Mouse (Mus musculus) hindbrain, postnatal 0 days (tissue): ENCODE data around the gene Slamf6. TPM values are rescaled to one million over a fixed set of nuclear protein-coding genes. Genes with fewer than 3 reads are reported as not detected.

ENCODE experiments used
- ATAC-seq: fragments of 200-750 bp; cut with Nextera tagmentation; 2 replicates; pipeline ENCODE4 v1.8.0; 2017; ENCODE audit warnings: mild to moderate bottlenecking, moderate TSS enrichment, moderate library complexity
- DNase-seq: peaks from one replicate; pipeline ENCODE4 v3.0.0-alpha.2; 2015; ENCODE audit warnings: low spot score
- H3K27ac ChIP-seq: fragments of 300-500 bp; sonication (generic); 2 replicates; pipeline ENCODE4 v1.5.1; 2014; ENCODE audit warnings: mild to moderate bottlenecking
- H3K27me3 ChIP-seq: fragments of 300-500 bp; sonication (generic); 2 replicates; pipeline ENCODE4 v1.6.1; 2014; ENCODE audit warnings: low read length, mixed read lengths; ENCODE audit not compliant: insufficient read depth
- H3K36me3 ChIP-seq: fragments of 300-500 bp; sonication (generic); 2 replicates; pipeline ENCODE4 v1.6.1; 2014; ENCODE audit warnings: low read length, mixed read lengths; ENCODE audit not compliant: insufficient read depth
- H3K4me1 ChIP-seq: fragments of 300-500 bp; sonication (generic); 2 replicates; pipeline ENCODE4 v1.6.1; 2014; ENCODE audit warnings: antibody characterized with exemption, low read length, mixed read lengths; ENCODE audit not compliant: insufficient read depth
- H3K4me2 ChIP-seq: fragments of 300-500 bp; sonication (generic); 2 replicates; pipeline ENCODE4 v1.6.1; 2014; ENCODE audit warnings: low read depth, mild to moderate bottlenecking, low read length, moderate library complexity, mixed read lengths
- H3K4me3 ChIP-seq: fragments of 300-500 bp; sonication (generic); 2 replicates; pipeline ENCODE4 v1.5.1; 2014; ENCODE audit warnings: low read length
- H3K9ac ChIP-seq: fragments of 300-500 bp; sonication (generic); replicated peaks from 2 replicates; pipeline ENCODE4 v1.6.1; 2014; ENCODE audit warnings: mild to moderate bottlenecking, low read length, moderate library complexity, mixed read lengths
- H3K9me3 ChIP-seq: fragments of 300-500 bp; sonication (generic); 2 replicates; pipeline ENCODE4 v1.6.1; 2016; ENCODE audit warnings: low read length, mixed read lengths
- CTCF ChIP-seq: IDR thresholded peaks from 2 replicates; pipeline ENCODE4 v1.5.1; 2016; ENCODE audit warnings: antibody characterized with exemption, control low read depth, low read depth
- WGBS: fragments of 180-500 bp; shearing (Covaris S2); extraction: QIAGEN DNeasy Blood & Tissue Kit; methylation state at CpG from one replicate; pipeline ENCODE4 v1.1.7; 2014; 5-methylcytosine and 5-hydroxymethylcytosine counted together
- polyA plus RNA-seq: library from polyadenylated mRNA; unstranded; fragments of >200 nt; fragmentation: Nextera tagmentation; extraction: Ambion mirVana; gene quantifications from 2 replicates; pipeline ENCODE4 v1.2.1, GENCODE M21; 2015
- total RNA-seq: library from RNA; depleted of rRNA; stranded (reverse); fragments of >200 nt; gene quantifications from 2 replicates; pipeline ENCODE4 v1.2.3, GENCODE M21; 2014

The Slamf6 gene
- total and polyA plus RNA-seq, 2 experiments from 2014 or later, result 0.15 to 0.42 TPM

- Histone ChIP-seq H3K4me1 (no peaks in the 10 kb centered on the region), H3K4me2 (no peak overlapping the region), H3K27me3 (no peaks in the 10 kb centered on the region), H3K9me3 (peaks cover 2% of the 10 kb centered on the region; the same call in 1 of the 2 replicates), H3K27ac (no peak overlapping the region), H3K4me3 (no peak overlapping the region), H3K9ac (no peak overlapping the region), H3K36me3 (no peaks in the 10 kb centered on the region)
- no peak for TF ChIP-seq CTCF
- ATAC-seq (no peak), DNase-seq (no peak)
- 71% methylated on average over 3 of the region's 3 CpGs for WGBS
Observed at GRCm38 (mm10) chr1:171983372-171984001, 66.2 kb downstream of the Slamf6 start.

GRCm38 (mm10) chr1:171984121-171984520, 66.8 kb downstream of the Slamf6 start:
- H3K9ac ChIP-seq, result no peak overlapping the region
- no peaks in the 10 kb centered on the region for H3K27me3 ChIP-seq
- no peaks in the 10 kb centered on the region for H3K4me1 ChIP-seq
- DNase-seq (no peak), ATAC-seq (no peak)
- H3K4me3 ChIP-seq, result no peak overlapping the region
- H3K36me3 ChIP-seq, result no peaks in the 10 kb centered on the region
- H3K9me3 ChIP-seq, result peaks cover 2% of the 10 kb centered on the region; the same call in 1 of the 2 replicates
- H3K27ac ChIP-seq, result no peak overlapping the region
- TF ChIP-seq CTCF, result no peak
- H3K4me2 ChIP-seq, result no peak overlapping the region
- 92% methylated on average over 1 of the region's 1 CpGs for WGBS

GRCm38 (mm10) chr1:171991883-171992282, 74.6 kb downstream of the Slamf6 start:
- Histone ChIP-seq H3K27me3 (no peaks in the 10 kb centered on the region), H3K4me2 (no peak overlapping the region), H3K27ac (no peak overlapping the region), H3K4me1 (no peaks in the 10 kb centered on the region), H3K4me3 (no peak overlapping the region), H3K9me3 (peaks cover 2% of the 10 kb centered on the region; the same call in 1 of the 2 replicates), H3K9ac (no peak overlapping the region), H3K36me3 (no peaks in the 10 kb centered on the region)
- DNase-seq, result no peak
- WGBS, result 82% methylated on average over 2 of the region's 2 CpGs
- ATAC-seq, result no peak
- TF ChIP-seq CTCF, result no peak

- Histone ChIP-seq H3K9ac (no peak overlapping the region), H3K4me3 (no peak overlapping the region), H3K4me2 (no peak overlapping the region), H3K36me3 (no peaks in the 10 kb centered on the region), H3K9me3 (peaks cover 2% of the 10 kb centered on the region; the same call in 1 of the 2 replicates), H3K27ac (no peak overlapping the region), H3K27me3 (no peaks in the 10 kb centered on the region), H3K4me1 (no peaks in the 10 kb centered on the region)
- DNase-seq, result no peak
- TF ChIP-seq CTCF, result no peak
- WGBS, result 81% methylated on average over 4 of the region's 4 CpGs
- ATAC-seq, result no peak
Observed at GRCm38 (mm10) chr1:171992901-171993530, 75.7 kb downstream of the Slamf6 start.

- H3K9me3 ChIP-seq, result no peaks in the 10 kb centered on the region
- H3K36me3 ChIP-seq, result no peaks in the 10 kb centered on the region
- ATAC-seq (no peak), DNase-seq (no peak)
- H3K4me3 ChIP-seq, result no peak overlapping the region
- TF ChIP-seq CTCF, result no peak
- no peak overlapping the region for H3K9ac ChIP-seq
- no peak overlapping the region for H3K27ac ChIP-seq
- no peaks in the 10 kb centered on the region for H3K4me1 ChIP-seq
- 80% methylated on average over 2 of the region's 2 CpGs for WGBS
- no peak overlapping the region for H3K4me2 ChIP-seq
- no peaks in the 10 kb centered on the region for H3K27me3 ChIP-seq
Observed at GRCm38 (mm10) chr1:171994501-171994900, 77.2 kb downstream of the Slamf6 start.

- TF ChIP-seq CTCF, result no peak
- H3K4me3 ChIP-seq, result no peak overlapping the region
- no peaks in the 10 kb centered on the region for H3K9me3 ChIP-seq
- ATAC-seq (no peak), DNase-seq (no peak)
- no peak overlapping the region for H3K4me2 ChIP-seq
- no peak overlapping the region for H3K9ac ChIP-seq
- no peaks in the 10 kb centered on the region for H3K36me3 ChIP-seq
- no peaks in the 10 kb centered on the region for H3K27me3 ChIP-seq
- H3K27ac ChIP-seq, result no peak overlapping the region
- no peaks in the 10 kb centered on the region for H3K4me1 ChIP-seq
- WGBS, result 87% methylated on average over 11 of the region's 11 CpGs
Observed at GRCm38 (mm10) chr1:171994918-171995715, 77.8 kb downstream of the Slamf6 start.
